Mouse (Mus musculus) embryonic facial prominence, embryonic 10.5 days (tissue): ENCODE measurements around the gene Rnf207. TPM values are rescaled to one million over a fixed set of nuclear protein-coding genes. Genes with fewer than 3 reads are reported as not detected.

Experiments
- DNase-seq: peaks from one replicate; pipeline ENCODE4 v3.0.0-alpha.2; 2017; ENCODE audit warnings: low spot score
- H3K27ac ChIP-seq: fragments of 300-500 bp; sonication (generic); replicated peaks from 2 replicates; pipeline ENCODE4 v1.5.1; 2016; ENCODE audit warnings: mild to moderate bottlenecking
- H3K27me3 ChIP-seq: fragments of 300-500 bp; sonication (generic); replicated peaks from 2 replicates; pipeline ENCODE4 v1.6.1; 2016; ENCODE audit warnings: low read depth, mild to moderate bottlenecking; ENCODE audit not compliant: poor library complexity, severe bottlenecking
- H3K36me3 ChIP-seq: fragments of 300-500 bp; sonication (generic); replicated peaks from 2 replicates; pipeline ENCODE4 v1.6.1; 2016; ENCODE audit warnings: mild to moderate bottlenecking, moderate library complexity
- H3K4me1 ChIP-seq: fragments of 300-500 bp; sonication (generic); 2 replicates; pipeline ENCODE4 v1.6.1; 2016
- H3K4me3 ChIP-seq: fragments of 300-500 bp; sonication (generic); 2 replicates; pipeline ENCODE4 v1.5.1; 2016; ENCODE audit warnings: mild to moderate bottlenecking, moderate library complexity
- H3K9me3 ChIP-seq: fragments of 300-500 bp; sonication (generic); 2 replicates; pipeline ENCODE4 v1.6.1; 2016; ENCODE audit warnings: mild to moderate bottlenecking
- WGBS: fragments of 180-500 bp; shearing (Covaris S2); methylation state at CpG from one replicate; pipeline ENCODE4 v1.1.7; 2016; 5-methylcytosine and 5-hydroxymethylcytosine counted together
- polyA plus RNA-seq: library from polyadenylated mRNA; unstranded; fragments of >200 nt; fragmentation: Nextera tagmentation; extraction: Ambion mirVana; gene quantifications from 2 replicates; pipeline ENCODE4 v1.2.1, GENCODE M21; 2016

Gene Rnf207
- polyA plus RNA-seq, 1 experiment from 2014 or later = 2.3 TPM

DNA sequence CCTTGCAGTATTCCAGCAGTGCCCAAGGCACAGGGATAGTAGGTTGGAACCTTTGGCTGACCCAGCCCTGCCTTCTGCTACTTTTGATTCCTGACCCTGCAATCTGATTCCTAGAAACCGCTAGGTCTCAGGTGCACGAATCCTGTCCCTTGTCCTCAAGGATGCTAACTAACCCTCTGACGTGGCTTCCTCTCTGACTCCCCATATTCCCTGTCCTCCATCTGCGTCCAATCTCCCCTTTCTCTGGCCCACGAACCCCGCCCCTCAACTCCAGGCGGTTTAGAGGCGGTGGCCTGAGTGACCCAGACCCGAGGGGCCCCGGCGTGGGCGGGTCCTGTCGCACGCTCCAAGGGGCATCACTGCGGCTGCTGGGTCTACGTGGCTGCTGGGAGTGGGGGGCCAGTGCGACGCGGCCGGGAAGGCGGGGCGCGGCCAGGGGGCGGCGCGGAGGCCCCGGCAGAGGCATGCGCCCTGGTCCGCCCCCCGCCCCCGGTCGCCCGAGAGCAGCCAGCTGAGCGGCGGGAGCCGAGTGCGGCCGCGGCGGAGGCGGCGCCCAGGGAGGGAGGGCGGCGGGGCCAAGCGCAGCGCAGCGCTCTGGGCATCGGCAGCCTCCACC is 45.1 kb downstream of the Rnf207 start, which contains the start of gene Gpr153:
Gene Gpr153 (plus strand): TSS at position 612 of the 616 bp plus-strand sequence.
- no peaks in the 10 kb centered on the region for H3K9me3 ChIP-seq
- no peaks in the 10 kb centered on the region for H3K36me3 ChIP-seq
- H3K27me3 ChIP-seq = peaks cover 73% of the 10 kb centered on the region
- peaks cover 62% of the 10 kb centered on the region for H3K4me1 ChIP-seq
- H3K4me3 ChIP-seq = peak within 1 kb of the TSS; percentile 75
- WGBS = under 1% methylated on average over 48 of the region's 48 CpGs
- peak within 1 kb of the TSS; percentile 81 for H3K27ac ChIP-seq
- peak; percentile 79 for DNase-seq

DNA sequence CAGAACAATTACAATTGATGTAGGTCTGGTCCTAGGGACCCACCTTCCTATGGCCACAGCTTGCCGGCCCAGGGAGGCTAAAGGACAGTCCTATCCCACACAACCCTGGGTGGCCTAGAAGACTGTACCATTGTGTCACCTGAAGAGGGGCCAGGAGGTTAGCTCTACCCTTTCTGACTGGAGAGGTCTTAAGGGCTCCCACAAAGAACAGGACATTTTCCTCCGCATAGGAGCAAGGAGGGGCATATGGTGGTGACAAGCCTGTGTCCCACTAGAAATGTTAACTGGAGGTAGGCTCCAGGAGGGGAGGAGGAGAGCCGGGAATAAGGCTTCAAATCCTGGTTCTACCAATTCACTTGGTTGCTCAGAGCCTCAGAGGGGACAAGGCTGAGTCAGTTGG is 45.6 kb downstream of the Rnf207 start:
- no peaks in the 10 kb centered on the region; the same call in 1 of the 2 replicates for H3K36me3 ChIP-seq
- H3K4me3 ChIP-seq = peak overlapping the region; percentile 75; the same call in 1 of the 2 replicates
- peaks cover 66% of the 10 kb centered on the region for H3K4me1 ChIP-seq
- no peaks in the 10 kb centered on the region for H3K9me3 ChIP-seq
- 15% methylated on average over 3 of the region's 3 CpGs for WGBS
- DNase-seq = no peak
- peak overlapping the region; percentile 14; the same call in 1 of the 2 replicates for H3K27ac ChIP-seq
- peaks cover 70% of the 10 kb centered on the region for H3K27me3 ChIP-seq

DNA sequence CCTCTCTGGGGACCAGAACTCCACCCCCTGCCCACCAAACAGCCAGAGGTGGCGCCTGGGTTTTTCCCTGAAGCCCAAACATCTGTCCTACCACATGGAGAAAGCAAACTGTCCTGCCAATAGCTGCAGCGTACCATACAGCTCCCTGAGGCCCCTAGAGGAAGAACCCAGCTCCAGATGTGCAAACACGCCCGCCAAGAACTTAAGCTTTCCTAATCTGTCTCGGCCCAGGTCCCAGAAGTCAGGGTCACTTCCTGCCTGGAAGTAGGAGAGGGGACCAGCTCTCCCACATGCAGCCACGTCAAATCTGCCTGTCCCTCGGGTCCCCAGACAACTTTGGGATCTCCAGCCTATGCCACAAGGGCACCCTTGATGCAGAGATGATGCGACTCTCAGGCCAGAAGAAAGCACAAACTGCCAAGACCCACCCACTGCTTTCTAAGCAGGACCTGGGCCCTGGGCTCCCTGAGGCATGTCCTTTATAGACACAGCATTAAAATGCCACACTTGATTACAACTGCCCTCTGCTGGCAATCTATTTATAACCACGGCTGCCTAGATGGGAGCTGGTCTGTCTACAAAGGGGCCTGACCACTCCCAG is 46.2 kb downstream of the Rnf207 start:
- DNase-seq = peak; percentile 40
- H3K9me3 ChIP-seq = no peaks in the 10 kb centered on the region
- H3K27ac ChIP-seq = 0 out of 2 replicates have a peak overlapping the region, but pooled peaks have one; percentile 14
- no peaks in the 10 kb centered on the region; the same call in 1 of the 2 replicates for H3K36me3 ChIP-seq
- peak overlapping the region; percentile 5; the same call in 1 of the 2 replicates for H3K4me3 ChIP-seq
- H3K4me1 ChIP-seq = peaks cover 72% of the 10 kb centered on the region
- H3K27me3 ChIP-seq = peaks cover 70% of the 10 kb centered on the region
- 24% methylated on average over 9 of the region's 9 CpGs for WGBS

DNA sequence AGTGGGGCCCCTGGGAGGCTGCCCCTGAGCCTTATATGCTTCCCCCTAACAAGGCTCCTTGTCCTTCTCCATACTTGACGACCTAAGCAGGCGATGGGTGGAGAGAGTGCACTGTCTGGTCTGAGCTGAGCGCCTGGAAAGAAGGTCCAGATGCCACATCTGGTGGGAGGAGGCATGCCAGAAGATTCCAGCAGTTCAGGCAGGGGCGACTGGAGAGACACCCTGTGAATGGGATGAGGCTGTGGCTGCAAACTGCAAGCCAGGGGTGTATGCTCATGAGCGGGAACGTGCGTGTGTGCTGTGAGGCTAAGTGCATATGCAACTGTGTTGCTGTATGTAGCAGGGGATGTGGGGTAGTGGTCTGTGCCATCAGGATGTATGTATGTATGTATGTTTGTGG is 46.8 kb downstream of the Rnf207 start:
- Histone ChIP-seq H3K4me1 (peaks cover 74% of the 10 kb centered on the region), H3K27me3 (peaks cover 66% of the 10 kb centered on the region), H3K9me3 (no peaks in the 10 kb centered on the region), H3K36me3 (no peaks in the 10 kb centered on the region; the same call in 1 of the 2 replicates), H3K4me3 (no peak overlapping the region), H3K27ac (0 out of 2 replicates have a peak overlapping the region, but pooled peaks have one; percentile 10)
- WGBS = 66% methylated on average over 7 of the region's 7 CpGs
- no peak for DNase-seq

DNA sequence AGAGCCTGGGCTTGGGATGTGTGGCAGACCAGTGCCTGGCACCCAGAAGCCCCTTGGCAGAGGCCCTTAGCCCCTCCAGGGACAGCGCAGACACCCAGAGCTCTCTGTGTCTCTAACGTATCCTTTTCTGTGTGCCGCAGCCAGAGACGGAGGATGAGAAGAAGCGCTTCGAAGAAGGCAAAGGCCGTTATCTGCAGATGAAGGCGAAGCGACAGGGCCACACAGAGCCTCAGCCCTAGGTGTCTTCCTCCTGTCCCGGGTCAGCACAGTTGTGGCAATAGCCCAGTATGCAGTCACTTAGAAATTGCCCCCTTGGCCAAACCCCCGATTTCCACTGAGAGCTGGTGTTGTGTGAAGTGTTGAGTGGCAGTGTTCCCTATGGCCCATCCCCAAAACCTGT is 47.5 kb downstream of the Rnf207 start:
- Histone ChIP-seq H3K27me3 (peaks cover 59% of the 10 kb centered on the region), H3K9me3 (no peaks in the 10 kb centered on the region), H3K4me1 (peaks cover 69% of the 10 kb centered on the region), H3K27ac (no peak overlapping the region), H3K36me3 (no peaks in the 10 kb centered on the region; the same call in 1 of the 2 replicates), H3K4me3 (no peak overlapping the region)
- DNase-seq = no peak
- whole genome bisulfite sequencing = 89% methylated on average over 11 of the region's 11 CpGs

DNA sequence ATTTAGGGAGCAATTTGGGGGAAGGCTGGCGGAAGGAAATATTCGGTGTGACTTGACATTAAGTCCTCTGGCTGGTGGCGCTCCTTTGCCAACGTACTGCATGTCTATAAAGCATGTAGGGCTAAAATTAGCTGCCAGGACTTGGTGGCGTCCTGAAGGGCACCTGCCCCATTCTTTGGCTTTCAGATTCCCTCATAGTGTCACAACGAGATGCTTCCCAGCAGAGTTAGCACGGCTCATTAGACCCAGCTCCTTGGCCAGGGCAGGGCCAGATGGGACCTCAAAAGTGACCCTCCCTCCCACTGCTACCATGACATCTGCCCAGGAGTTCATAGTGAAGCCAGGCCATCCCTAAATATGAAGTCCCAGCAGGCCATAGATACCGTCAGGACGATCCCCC is 48.2 kb downstream of the Rnf207 start:
- no peak for DNase-seq
- peaks cover 52% of the 10 kb centered on the region for H3K27me3 ChIP-seq
- no peaks in the 10 kb centered on the region for H3K9me3 ChIP-seq
- H3K4me3 ChIP-seq = no peak overlapping the region
- no peaks in the 10 kb centered on the region; the same call in 1 of the 2 replicates for H3K36me3 ChIP-seq
- H3K4me1 ChIP-seq = peaks cover 72% of the 10 kb centered on the region
- no peak overlapping the region for H3K27ac ChIP-seq
- 83% methylated on average over 9 of the region's 9 CpGs for WGBS

DNA sequence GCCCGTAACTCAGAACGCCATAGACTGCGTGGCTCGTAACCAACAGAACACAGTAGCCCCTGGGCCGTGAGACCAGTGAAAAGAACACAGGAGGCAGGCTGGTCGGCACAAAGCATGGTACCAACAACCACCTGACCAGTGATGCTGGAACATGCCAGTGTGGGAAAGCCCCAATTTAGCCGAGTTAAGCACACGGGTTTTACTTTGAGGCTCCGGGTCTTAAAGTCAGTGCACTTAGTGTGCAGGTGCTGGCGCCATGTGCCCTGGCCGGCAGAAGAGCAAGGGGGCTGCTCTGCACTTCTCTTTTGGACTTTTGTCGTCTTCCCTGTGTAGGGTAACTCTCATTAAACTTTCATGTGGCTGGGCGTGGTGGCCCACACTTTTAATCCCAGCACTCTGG is 48.8 kb downstream of the Rnf207 start:
- H3K9me3 ChIP-seq = no peaks in the 10 kb centered on the region
- WGBS = 85% methylated on average over 13 of the region's 13 CpGs
- H3K27ac ChIP-seq = no peak overlapping the region
- peaks cover 69% of the 10 kb centered on the region for H3K4me1 ChIP-seq
- DNase-seq = no peak
- H3K4me3 ChIP-seq = no peak overlapping the region
- H3K27me3 ChIP-seq = peaks cover 46% of the 10 kb centered on the region
- H3K36me3 ChIP-seq = no peaks in the 10 kb centered on the region; the same call in 1 of the 2 replicates

DNA sequence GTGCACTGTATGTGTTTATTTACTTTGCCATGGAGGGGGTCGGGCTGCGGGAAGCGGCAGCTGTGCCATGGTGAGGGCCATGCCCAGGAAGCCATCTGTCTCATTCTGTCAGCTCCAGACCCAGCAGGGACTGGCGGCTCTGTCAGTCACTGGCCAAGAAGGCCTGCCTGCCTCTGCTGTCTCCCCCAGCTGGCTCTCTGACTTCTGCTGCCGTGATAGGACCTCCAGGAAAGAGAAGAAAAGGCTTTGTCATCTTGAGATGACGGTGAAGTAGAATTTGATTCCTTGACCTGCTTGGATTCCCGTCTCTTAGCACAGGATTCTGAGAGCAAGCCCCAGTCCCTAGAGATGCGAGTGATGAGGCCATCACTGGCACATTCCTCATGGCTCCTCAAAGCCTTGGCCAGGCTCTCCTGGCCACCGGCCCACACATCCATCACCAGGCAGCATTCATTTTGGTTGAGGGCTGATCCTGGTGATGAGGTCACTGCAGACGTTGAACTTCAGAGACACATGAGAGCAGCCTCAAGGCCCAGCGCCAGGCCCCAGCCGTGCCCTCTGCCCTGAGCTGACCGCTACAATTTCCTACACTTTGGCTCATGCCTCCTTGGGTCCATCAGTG is 50.9 kb downstream of the Rnf207 start:
- H3K36me3 ChIP-seq = no peaks in the 10 kb centered on the region; the same call in 1 of the 2 replicates
- H3K9me3 ChIP-seq = no peaks in the 10 kb centered on the region
- no peak overlapping the region for H3K27ac ChIP-seq
- H3K4me1 ChIP-seq = peaks cover 68% of the 10 kb centered on the region
- DNase-seq = no peak
- no peak overlapping the region for H3K4me3 ChIP-seq
- H3K27me3 ChIP-seq = peaks cover 25% of the 10 kb centered on the region
- 84% methylated on average over 13 of the region's 13 CpGs for WGBS

DNA sequence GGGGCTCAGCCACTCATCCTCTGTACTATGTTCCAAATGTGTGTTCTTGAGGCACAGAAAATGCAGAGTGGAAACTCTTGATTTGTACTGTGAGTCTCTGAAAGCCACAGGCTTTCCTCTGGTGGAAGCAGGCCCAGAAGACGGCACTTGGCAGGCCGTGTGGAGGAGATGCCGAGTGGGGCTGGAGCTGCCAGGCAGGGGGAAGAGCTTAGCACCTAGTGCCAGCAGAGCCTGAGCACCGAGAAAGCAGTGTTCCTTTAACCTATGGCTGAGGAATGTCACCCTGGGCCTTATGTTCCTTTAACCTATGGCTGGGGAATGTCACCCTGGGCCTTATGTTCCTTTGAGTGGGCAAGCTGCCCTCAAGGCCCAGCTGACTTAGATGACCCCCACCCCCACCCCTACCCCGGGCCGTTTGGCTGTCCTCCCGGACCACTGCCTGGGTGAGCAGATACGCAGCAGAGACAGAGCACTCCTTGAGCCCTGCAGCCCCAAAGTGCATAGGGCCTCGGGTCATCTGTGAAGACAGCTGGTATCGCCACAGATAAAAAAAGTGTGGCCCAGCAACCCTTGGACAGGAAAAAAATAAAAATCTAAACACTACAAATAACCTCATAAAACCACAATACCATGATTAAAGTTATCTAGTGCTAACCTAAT is 52.4 kb downstream of the Rnf207 start:
- DNase-seq = no peak
- Histone ChIP-seq H3K4me1 (peaks cover 70% of the 10 kb centered on the region), H3K27me3 (peaks cover 11% of the 10 kb centered on the region; the same call in 1 of the 2 replicates), H3K36me3 (no peaks in the 10 kb centered on the region; the same call in 1 of the 2 replicates), H3K27ac (no peak overlapping the region), H3K4me3 (no peak overlapping the region), H3K9me3 (no peaks in the 10 kb centered on the region)
- 57% methylated on average over 10 of the region's 10 CpGs for WGBS

DNA sequence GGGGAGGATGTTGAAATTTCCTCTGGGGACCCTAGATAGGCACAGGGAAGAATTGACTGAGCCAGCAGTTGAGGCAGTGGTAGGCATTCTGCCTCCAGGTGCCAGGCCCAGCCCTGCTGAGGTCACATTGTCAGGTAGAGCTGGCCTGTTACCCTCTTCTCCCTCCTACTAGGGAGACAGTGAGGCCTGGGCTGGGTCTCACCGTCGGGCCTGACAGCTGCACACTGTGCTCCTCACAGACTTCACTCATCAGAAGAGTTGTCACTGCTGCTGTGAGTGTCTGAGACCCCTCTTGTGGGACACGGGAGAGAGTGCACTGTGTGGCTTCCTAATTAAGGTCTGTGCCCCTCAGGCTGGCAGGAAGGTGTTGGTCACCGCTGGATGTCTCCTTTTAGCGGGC is 53.0 kb downstream of the Rnf207 start:
- no peaks in the 10 kb centered on the region for H3K9me3 ChIP-seq
- peaks cover 74% of the 10 kb centered on the region for H3K4me1 ChIP-seq
- H3K27me3 ChIP-seq = 0 out of 2 replicates have a peak, but pooled peaks cover 5% of the 10 kb centered on the region
- WGBS = 71% methylated on average over 5 of the region's 5 CpGs
- no peak overlapping the region for H3K27ac ChIP-seq
- DNase-seq = no peak
- H3K36me3 ChIP-seq = peaks cover 4% of the 10 kb centered on the region
- H3K4me3 ChIP-seq = no peak overlapping the region

DNA sequence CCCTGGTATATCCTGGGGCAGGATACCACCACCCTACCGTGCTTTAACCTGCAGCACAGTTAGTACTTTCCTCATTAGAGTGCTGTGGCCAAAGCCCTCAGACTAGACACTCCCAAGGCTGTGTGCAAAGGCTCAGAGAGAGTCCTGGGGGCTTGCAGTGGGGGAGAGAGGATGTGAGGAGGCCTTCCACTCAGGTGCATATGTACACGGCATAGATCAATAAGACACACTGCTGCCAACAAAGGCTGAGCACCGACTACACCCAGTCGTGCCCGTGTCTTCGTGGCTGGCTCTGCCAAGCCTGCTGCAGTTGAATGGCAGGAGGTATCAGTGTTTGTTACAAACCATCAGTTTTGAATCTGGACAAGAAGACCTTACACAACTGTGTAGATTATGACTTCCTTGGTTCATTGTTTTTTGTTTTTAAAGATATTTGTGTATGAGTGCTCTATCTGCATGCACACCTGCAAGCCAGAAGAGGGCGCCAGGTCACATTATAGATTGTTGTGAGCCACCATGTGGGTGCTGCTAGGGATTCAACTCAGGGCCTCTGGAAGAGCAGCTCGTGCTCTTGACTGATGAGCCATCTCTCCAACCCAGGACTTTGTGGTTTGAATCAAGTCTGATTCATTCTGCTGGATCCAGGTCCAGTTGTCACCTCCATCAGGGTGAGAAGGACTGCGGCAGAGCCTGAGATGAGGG is 53.8 kb downstream of the Rnf207 start:
- peaks cover 69% of the 10 kb centered on the region for H3K4me1 ChIP-seq
- no peaks in the 10 kb centered on the region for H3K9me3 ChIP-seq
- DNase-seq = no peak
- peaks cover 6% of the 10 kb centered on the region for H3K36me3 ChIP-seq
- WGBS = 88% methylated on average over 9 of the region's 9 CpGs
- H3K27me3 ChIP-seq = 0 out of 2 replicates have a peak, but pooled peaks cover 4% of the 10 kb centered on the region
- H3K4me3 ChIP-seq = no peak overlapping the region
- H3K27ac ChIP-seq = no peak overlapping the region

DNA sequence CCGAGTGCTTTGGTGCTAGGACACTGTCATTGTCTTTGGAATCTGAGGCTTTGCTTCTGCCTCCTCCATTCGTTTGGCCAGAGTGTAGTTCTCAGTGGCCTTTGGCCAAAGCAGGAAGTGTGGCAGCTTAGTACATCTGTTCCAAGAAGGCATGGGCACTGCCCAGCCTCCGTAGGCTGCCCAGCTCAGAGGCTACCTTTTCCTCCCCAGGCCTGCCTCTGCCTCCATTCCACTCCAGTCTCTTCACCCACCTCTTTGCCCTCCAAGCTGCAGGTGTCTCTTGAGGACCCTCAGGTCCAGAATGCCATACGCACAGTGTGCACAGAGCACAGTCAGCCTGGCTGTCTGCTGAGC is 54.6 kb downstream of the Rnf207 start:
- H3K4me3 ChIP-seq = no peak overlapping the region
- no peaks in the 10 kb centered on the region for H3K9me3 ChIP-seq
- no peak for DNase-seq
- no peaks in the 10 kb centered on the region for H3K27me3 ChIP-seq
- H3K27ac ChIP-seq = peak overlapping the region; percentile 42
- 51% methylated on average over 4 of the region's 4 CpGs for WGBS
- H3K36me3 ChIP-seq = peaks cover 6% of the 10 kb centered on the region
- peaks cover 66% of the 10 kb centered on the region for H3K4me1 ChIP-seq
